Mouse (Mus musculus): ENCODE data around the gene Clstn1.

The Clstn1 gene

GRCm38 (mm10) chr4:149634966-149635365, 48.7 kb downstream of the Clstn1 start:
- no peak for DNase-seq (ENCODE audit: low spot score)

GRCm38 (mm10) chr4:149635915-149636415, 49.7 kb downstream of the Clstn1 start:
- no peak for DNase-seq (ENCODE audit: low spot score)

- no peak for DNase-seq (ENCODE audit: low spot score)
Observed at GRCm38 (mm10) chr4:149637942-149638341, 51.7 kb downstream of the Clstn1 start.

- no peak for DNase-seq (ENCODE audit: low spot score)
Observed at GRCm38 (mm10) chr4:149640831-149641230, 54.6 kb downstream of the Clstn1 start.

GRCm38 (mm10) chr4:149641400-149641799, 55.1 kb downstream of the Clstn1 start:
- no peak for DNase-seq (ENCODE audit: low spot score)

GRCm38 (mm10) chr4:149641956-149642355, 55.7 kb downstream of the Clstn1 start:
- DNase-seq (ENCODE audit: low spot score), result no peak

GRCm38 (mm10) chr4:149645761-149646160, 59.5 kb downstream of the Clstn1 start:
- no peak for DNase-seq (ENCODE audit: low spot score)

GRCm38 (mm10) chr4:149648031-149648805, 62.0 kb downstream of the Clstn1 start:
- DNase-seq (ENCODE audit: low spot score), result no peak

GRCm38 (mm10) chr4:149650493-149651193, 64.4 kb downstream of the Clstn1 start:
- no peak for DNase-seq (ENCODE audit: low spot score)

GRCm38 (mm10) chr4:149654232-149654631, 68.0 kb downstream of the Clstn1 start:
- no peak for DNase-seq (ENCODE audit: low spot score)

GRCm38 (mm10) chr4:149657858-149658416, 71.7 kb downstream of the Clstn1 start:
- DNase-seq (ENCODE audit: low spot score), result no peak

- DNase-seq (ENCODE audit: low spot score), result no peak
Observed at GRCm38 (mm10) chr4:149659495-149660116, 73.3 kb downstream of the Clstn1 start.

GRCm38 (mm10) chr4:149660598-149660997, 74.3 kb downstream of the Clstn1 start:
- no peak for DNase-seq (ENCODE audit: low spot score)

- no peak for DNase-seq (ENCODE audit: low spot score)
Observed at GRCm38 (mm10) chr4:149661967-149662589, 75.8 kb downstream of the Clstn1 start.

- no peak for DNase-seq (ENCODE audit: low spot score)
Observed at GRCm38 (mm10) chr4:149663849-149664503, 77.7 kb downstream of the Clstn1 start.

GRCm38 (mm10) chr4:149665016-149665691, 78.9 kb downstream of the Clstn1 start:
- no peak for DNase-seq (ENCODE audit: low spot score)

- DNase-seq (ENCODE audit: low spot score), result no peak
Observed at GRCm38 (mm10) chr4:149665692-149666090, 79.4 kb downstream of the Clstn1 start.

GRCm38 (mm10) chr4:149671175-149671574, 84.9 kb downstream of the Clstn1 start:
- no peak for DNase-seq (ENCODE audit: low spot score)

- DNase-seq (ENCODE audit: low spot score), result no peak
Observed at GRCm38 (mm10) chr4:149672747-149673146, 86.5 kb downstream of the Clstn1 start.

- DNase-seq (ENCODE audit: low spot score), result no peak
Observed at GRCm38 (mm10) chr4:149674814-149675377, 88.6 kb downstream of the Clstn1 start.
